Mouse (Mus musculus) cerebellum, adult 2 months (tissue): ENCODE data around the gene Lin28a. TPM values are rescaled to one million over a fixed set of nuclear protein-coding genes. Genes with fewer than 3 reads are reported as not detected.

Source experiments
- DNase-seq, 2 experiments: peaks; one replicate each; pipeline ENCODE4 v3.0.0; 2021
- H3K27ac ChIP-seq: fragments of 200-500 bp; 2 replicates; pipeline ENCODE4 v1.5.1; 2012; ENCODE audit warnings: low read length, control low read depth, inconsistent platforms; ENCODE audit not compliant: insufficient read depth
- H3K27me3 ChIP-seq: fragments of 200-500 bp; 2 replicates; pipeline ENCODE4 v1.6.1; 2012; ENCODE audit warnings: inconsistent platforms, mild to moderate bottlenecking, low read length, moderate library complexity; ENCODE audit not compliant: control insufficient read depth, insufficient read depth
- H3K4me1 ChIP-seq: fragments of 200-500 bp; 2 replicates; pipeline ENCODE4 v1.6.1; 2011; ENCODE audit warnings: low read length; ENCODE audit not compliant: control insufficient read depth, insufficient read depth
- H3K4me3 ChIP-seq: fragments of 200-500 bp; replicated peaks from 2 replicates; pipeline ENCODE3; 2011; ENCODE audit warnings: mild to moderate bottlenecking, low read depth, low read length, control low read depth; ENCODE audit not compliant: insufficient read depth
- CTCF ChIP-seq: fragments of 200-500 bp; IDR thresholded peaks from 2 replicates; pipeline ENCODE4 v1.5.1; 2011; ENCODE audit warnings: low read depth, mild to moderate bottlenecking, control low read depth, low read length, moderate library complexity, borderline replicate concordance; ENCODE audit not compliant: insufficient read depth
- POLR2A ChIP-seq: fragments of 200-500 bp; IDR thresholded peaks from 2 replicates; pipeline ENCODE4 v1.6.1; 2011; ENCODE audit warnings: low read length, control low read depth, borderline replicate concordance; ENCODE audit not compliant: insufficient read depth
- WGBS: fragments of 180-500 bp; shearing (Covaris S2); methylation state at CpG from one replicate; pipeline ENCODE4 v1.1.7; 2018; 5-methylcytosine and 5-hydroxymethylcytosine counted together
- polyA plus RNA-seq: library from polyadenylated mRNA; depleted of rRNA; stranded (reverse); fragments of >200 nt; gene quantifications from 2 replicates; pipeline ENCODE4 v1.2.3, GENCODE M21; 2012

The Lin28a gene
- polyA plus RNA-seq, 1 experiment: 0.23 TPM

GRCm38 (mm10) chr4:134041317-134042123 is 22.9 kb upstream of the Lin28a start:
- no peaks in the 10 kb centered on the region for H3K4me1 ChIP-seq
- H3K4me3 ChIP-seq: no peak overlapping the region
- WGBS: 31% methylated on average over 9 of the region's 9 CpGs
- no peak overlapping the region for H3K27ac ChIP-seq
- no peaks in the 10 kb centered on the region; the same call in 1 of the 2 replicates for H3K27me3 ChIP-seq
- no peak for DNase-seq
- no peak for TF ChIP-seq CTCF
- TF ChIP-seq POLR2A: no peak

GRCm38 (mm10) chr4:134035953-134036352 is 17.3 kb upstream of the Lin28a start:
- TF ChIP-seq POLR2A (no peak), CTCF (peak; percentile 97)
- Histone ChIP-seq H3K4me1 (no peaks in the 10 kb centered on the region), H3K27ac (no peak overlapping the region), H3K27me3 (no peaks in the 10 kb centered on the region; the same call in 1 of the 2 replicates), H3K4me3 (no peak overlapping the region)
- WGBS: 4% methylated on average over 16 of the region's 16 CpGs
- DNase-seq: peak; percentile 75 to 83

GRCm38 (mm10) chr4:134025802-134026201 is 7.2 kb upstream of the Lin28a start:
- no peak overlapping the region for H3K4me3 ChIP-seq
- TF ChIP-seq POLR2A (no peak), CTCF (no peak)
- 27% methylated on average over 9 of the region's 9 CpGs for WGBS

GRCm38 (mm10) chr4:134020621-134021020 is 2.0 kb upstream of the Lin28a start:
- H3K4me3 ChIP-seq: peak overlapping the region; percentile 53
- no peak overlapping the region for H3K27ac ChIP-seq
- peaks cover 3% of the 10 kb centered on the region; the same call in 1 of the 2 replicates for H3K27me3 ChIP-seq
- 9% methylated on average over 11 of the region's 11 CpGs for WGBS
- DNase-seq: peak; percentile 24 to 31
- TF ChIP-seq CTCF (no peak), POLR2A (no peak)
- H3K4me1 ChIP-seq: peaks cover 14% of the 10 kb centered on the region

More at GRCm38 (mm10) chr4:134025802-134026201, 7.2 kb upstream of the Lin28a start:
- no peaks in the 10 kb centered on the region; the same call in 1 of the 2 replicates for H3K27me3 ChIP-seq
- no peak overlapping the region for H3K27ac ChIP-seq
- no peak for DNase-seq
- 0 out of 2 replicates have a peak, but pooled peaks cover under 1% of the 10 kb centered on the region for H3K4me1 ChIP-seq

GRCm38 (mm10) chr4:134019641-134020351 is 1.2 kb upstream of the Lin28a start:
- WGBS: 2% methylated on average over 16 of the region's 16 CpGs
- H3K27me3 ChIP-seq: peaks cover 3% of the 10 kb centered on the region; the same call in 1 of the 2 replicates
- TF ChIP-seq POLR2A (peak; percentile 70; the same call in 1 of the 2 replicates), CTCF (no peak)
- H3K4me3 ChIP-seq: peak overlapping the region; percentile 75
- DNase-seq: peak; percentile 79 to 85
- H3K27ac ChIP-seq: peak overlapping the region; percentile 32; the same call in 1 of the 2 replicates
- H3K4me1 ChIP-seq: peaks cover 14% of the 10 kb centered on the region

GRCm38 (mm10) chr4:134019210-134019609 is 569 bp upstream of the Lin28a start:
- peaks cover 14% of the 10 kb centered on the region for H3K4me1 ChIP-seq
- H3K27ac ChIP-seq: no peak overlapping the region
- no peak for TF ChIP-seq POLR2A
- no peak for TF ChIP-seq CTCF
- H3K4me3 ChIP-seq: no peak overlapping the region
- DNase-seq: no peak
- peaks cover 3% of the 10 kb centered on the region; the same call in 1 of the 2 replicates for H3K27me3 ChIP-seq
- WGBS: 5% methylated on average over 10 of the region's 10 CpGs

- peaks cover 3% of the 10 kb centered on the region; the same call in 1 of the 2 replicates for H3K27me3 ChIP-seq
- peaks cover 14% of the 10 kb centered on the region for H3K4me1 ChIP-seq
- peak in 1 of 2 experiments; percentile 14 for DNase-seq
- WGBS: 1% methylated on average over 46 of the region's 46 CpGs
- TF ChIP-seq CTCF: no peak
- no peak for TF ChIP-seq POLR2A
- no peak overlapping the region for H3K27ac ChIP-seq
- peak overlapping the region; percentile 9 for H3K4me3 ChIP-seq
These were observed 433 bp downstream of the Lin28a start for GRCm38 (mm10) chr4:134018038-134018778.
